Mouse (Mus musculus) heart, adult 2 months (tissue): ENCODE results near the gene Mfsd5.

Experiments
- CTCF ChIP-seq: fragments of 200-600 bp; IDR thresholded peaks from 2 replicates; pipeline ENCODE4 v1.8.1; 2022; ENCODE audit warnings: antibody characterized with exemption, mild to moderate bottlenecking, moderate library complexity
- POLR2A ChIP-seq: fragments of 200-500 bp; IDR thresholded peaks from 2 replicates; pipeline ENCODE4 v1.6.1; 2011; ENCODE audit warnings: mild to moderate bottlenecking, low read depth, low read length, control low read depth; ENCODE audit not compliant: insufficient read depth

GRCm38 (mm10) chr15:102263037-102263436 is 16.2 kb upstream of the Mfsd5 start:
- no peak for TF ChIP-seq CTCF
- no peak for TF ChIP-seq POLR2A
